Mouse (Mus musculus): Measurements from ENCODE around the gene Metap1. TPM values are rescaled to one million over a fixed set of nuclear protein-coding genes. Genes with fewer than 3 reads are reported as not detected.
A peak's percentile ranks its signal among the peaks of the same experiment; 100 is the strongest.

The Metap1 gene
- 10 to 100 TPM; 48.0 to 48.6 TPM for total RNA-seq (2021)

- peak; percentile 99 for DNase-seq
Measured at GRCm38 (mm10) chr3:138489327-138490033, at the start of gene Metap1. Gene Metap1 (minus strand): TSS chr3:138489515.

DNA sequence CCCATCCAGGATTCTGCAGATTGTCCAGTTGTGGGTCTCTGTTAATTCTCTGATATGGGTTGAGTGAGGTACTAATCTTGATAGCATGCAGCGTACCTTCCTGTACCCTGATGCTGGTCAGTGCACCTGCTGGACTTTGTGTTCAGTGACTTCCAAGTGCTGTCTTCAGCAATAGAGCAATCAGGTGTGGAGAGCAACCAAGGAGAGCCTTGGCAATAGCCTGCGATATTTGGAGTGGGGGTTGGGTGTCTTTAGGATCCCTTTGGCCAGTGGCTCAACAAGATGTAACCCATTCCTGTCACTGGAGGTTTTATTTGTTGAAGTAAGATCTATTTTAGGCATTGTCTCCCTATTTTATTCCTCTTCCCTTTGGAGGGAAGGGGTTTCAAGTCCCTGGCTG lies 46.7 kb upstream of the Metap1 start:
- no peak for DNase-seq

GRCm38 (mm10) chr3:138532764-138533163 lies 43.4 kb upstream of the Metap1 start:
- DNase-seq: no peak

DNA sequence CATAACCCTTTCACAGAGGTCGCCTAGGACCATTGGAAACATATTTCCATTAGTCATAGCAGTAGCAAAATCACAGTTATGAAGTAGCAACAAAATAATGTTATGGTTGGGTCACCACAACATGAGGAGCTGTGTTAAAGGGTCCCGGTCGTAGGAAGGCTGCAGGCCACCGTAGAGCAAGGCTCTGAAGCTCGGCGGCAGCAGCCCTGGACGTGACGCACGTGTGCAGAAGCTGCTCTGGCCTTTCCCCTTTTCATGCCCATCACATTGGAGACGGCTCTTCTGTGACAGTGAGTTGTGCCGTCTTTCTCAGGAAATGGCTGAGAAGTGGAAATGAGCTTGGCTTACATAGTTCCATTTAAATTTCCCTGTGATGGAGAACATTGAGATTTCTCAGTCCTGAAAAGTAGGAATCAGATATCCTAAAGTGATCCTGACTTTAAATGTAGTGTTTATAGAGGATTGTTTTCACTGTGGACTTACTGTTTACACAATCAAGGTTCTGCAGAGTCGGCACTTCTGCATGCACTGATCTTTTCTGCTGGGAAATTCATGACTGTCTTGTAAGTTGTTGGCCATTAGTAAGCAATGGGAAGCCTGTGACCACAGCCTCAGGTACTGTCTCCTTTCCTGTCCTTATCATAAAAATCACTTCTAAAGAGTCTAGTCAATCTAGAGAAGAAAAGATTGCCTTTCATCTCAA lies 42.3 kb upstream of the Metap1 start:
- DNase-seq: no peak

GRCm38 (mm10) chr3:138530578-138531478 lies 41.5 kb upstream of the Metap1 start:
- DNase-seq: no peak

- DNase-seq: no peak
Measured at GRCm38 (mm10) chr3:138528265-138528664, 39.0 kb upstream of the Metap1 start.

DNA sequence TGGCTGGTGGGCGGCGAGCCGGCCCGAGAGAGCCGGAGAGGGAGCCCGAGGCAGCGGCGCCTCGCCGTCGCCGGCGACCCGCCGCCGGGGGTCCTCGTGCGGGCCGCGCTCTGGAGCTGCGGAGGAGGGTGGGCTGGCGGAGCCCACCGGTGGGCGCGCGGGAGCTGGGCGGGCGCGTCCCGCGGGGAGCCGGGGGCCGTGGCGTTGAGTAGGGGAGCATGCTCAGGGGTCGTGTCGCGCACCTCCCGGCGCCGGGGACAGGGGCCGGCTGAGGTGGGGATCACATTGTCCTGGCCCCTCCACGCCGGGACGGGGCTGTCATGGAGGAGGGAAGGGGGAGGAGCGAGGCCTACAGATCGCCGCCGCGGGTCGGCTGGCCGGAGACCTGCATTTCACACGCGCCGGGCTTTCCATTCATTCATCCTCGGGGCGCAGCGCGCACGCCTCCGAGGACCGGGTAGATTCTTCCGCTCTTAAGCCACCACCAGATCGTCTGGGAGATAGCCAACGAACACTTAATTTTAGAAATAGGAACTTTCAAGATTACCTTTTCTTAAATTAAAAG lies 38.4 kb upstream of the Metap1 start:
- peak; percentile 81 for DNase-seq

GRCm38 (mm10) chr3:138526916-138527666 lies 37.8 kb upstream of the Metap1 start:
- peak; percentile 97 for DNase-seq

- DNase-seq: peak; percentile 65
Measured at GRCm38 (mm10) chr3:138526073-138526915, 37.0 kb upstream of the Metap1 start, which contains the start of gene Eif4e. Gene Eif4e (plus strand): TSS chr3:138526179.

- DNase-seq: no peak
Measured at GRCm38 (mm10) chr3:138525494-138525893, 36.2 kb upstream of the Metap1 start.

GRCm38 (mm10) chr3:138523956-138524355 lies 34.6 kb upstream of the Metap1 start:
- DNase-seq: no peak

- no peak for DNase-seq
Measured at GRCm38 (mm10) chr3:138519218-138519617, 29.9 kb upstream of the Metap1 start.

DNA sequence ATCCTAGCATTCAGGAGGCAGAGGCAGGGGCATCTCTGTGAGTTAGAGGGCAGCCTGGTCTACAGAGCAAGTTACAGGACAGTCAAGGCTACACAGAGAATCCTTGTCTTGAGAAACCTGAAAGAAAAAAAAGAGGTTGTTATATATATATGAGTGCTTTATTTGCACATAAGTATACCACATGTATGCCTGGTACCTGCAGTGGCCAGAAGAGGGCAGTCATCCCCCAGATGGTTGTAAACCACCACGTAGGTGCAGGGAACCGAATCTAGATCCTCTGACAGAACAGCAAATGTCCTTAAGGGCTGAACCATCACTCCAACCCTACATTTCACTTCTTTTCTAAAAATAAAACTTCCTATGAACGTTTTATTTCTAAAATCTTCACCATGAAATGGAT lies 28.6 kb upstream of the Metap1 start:
- DNase-seq: no peak

- no peak for DNase-seq
Measured at GRCm38 (mm10) chr3:138515656-138516370, 26.5 kb upstream of the Metap1 start.

DNA sequence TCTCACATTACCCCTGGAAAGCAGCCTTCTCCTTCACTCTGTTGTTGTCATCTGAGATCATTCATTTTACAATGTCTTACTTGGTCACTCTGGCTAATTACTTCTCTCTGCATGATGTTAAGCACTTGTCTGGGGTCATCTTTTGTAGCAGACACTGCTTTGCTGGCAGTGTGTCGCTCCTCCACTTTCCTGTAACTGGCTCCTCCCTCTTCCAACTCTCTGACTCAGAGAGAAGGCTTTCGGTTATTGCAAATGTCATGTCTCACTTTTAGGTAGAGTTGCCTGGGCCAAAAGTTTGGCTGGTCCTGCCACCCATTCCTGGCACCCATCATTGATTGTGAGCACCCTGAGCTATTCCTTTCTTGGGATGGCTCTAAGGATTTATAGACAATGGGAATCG lies 25.4 kb upstream of the Metap1 start:
- no peak for DNase-seq

GRCm38 (mm10) chr3:138513243-138513642 lies 23.9 kb upstream of the Metap1 start:
- no peak for DNase-seq

DNA sequence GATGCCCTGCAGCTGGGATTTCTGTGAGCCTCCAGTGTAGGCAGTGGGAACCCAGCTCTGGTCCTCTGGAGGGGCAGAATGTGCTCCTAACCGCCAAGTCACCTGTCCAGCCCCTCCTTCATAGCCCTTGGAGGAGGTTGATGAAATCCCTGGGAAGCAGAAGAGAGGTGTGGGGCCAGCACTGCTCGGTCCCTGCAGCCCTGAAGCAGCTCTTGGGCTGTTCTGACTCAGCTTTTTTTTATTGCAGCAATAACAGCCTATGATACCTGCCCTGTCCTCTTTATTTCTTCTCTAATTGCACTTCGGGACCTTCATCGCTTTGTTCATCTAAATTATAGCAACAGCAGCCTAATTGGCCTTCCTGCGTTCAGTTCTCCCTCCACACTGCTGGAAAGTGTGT lies 21.2 kb upstream of the Metap1 start:
- DNase-seq: no peak

GRCm38 (mm10) chr3:138509581-138509980 lies 20.3 kb upstream of the Metap1 start:
- no peak for DNase-seq

GRCm38 (mm10) chr3:138506749-138507148 lies 17.4 kb upstream of the Metap1 start:
- DNase-seq: peak; percentile 46

- DNase-seq: no peak
Measured at GRCm38 (mm10) chr3:138503754-138504153, 14.4 kb upstream of the Metap1 start.
